Mouse (Mus musculus) 416B (cell line): Measurements from ENCODE around the gene Sesn3.
A peak's percentile ranks its signal among the peaks of the same experiment; 100 is the strongest.

Experiments
- DNase-seq: peaks from one replicate; pipeline ENCODE4 v3.0.0; 2011; ENCODE audit warnings: low read depth

Gene Sesn3

GRCm38 (mm10) chr9:14357033-14357432 is 82.2 kb downstream of the Sesn3 start:
- no peak for DNase-seq

DNA sequence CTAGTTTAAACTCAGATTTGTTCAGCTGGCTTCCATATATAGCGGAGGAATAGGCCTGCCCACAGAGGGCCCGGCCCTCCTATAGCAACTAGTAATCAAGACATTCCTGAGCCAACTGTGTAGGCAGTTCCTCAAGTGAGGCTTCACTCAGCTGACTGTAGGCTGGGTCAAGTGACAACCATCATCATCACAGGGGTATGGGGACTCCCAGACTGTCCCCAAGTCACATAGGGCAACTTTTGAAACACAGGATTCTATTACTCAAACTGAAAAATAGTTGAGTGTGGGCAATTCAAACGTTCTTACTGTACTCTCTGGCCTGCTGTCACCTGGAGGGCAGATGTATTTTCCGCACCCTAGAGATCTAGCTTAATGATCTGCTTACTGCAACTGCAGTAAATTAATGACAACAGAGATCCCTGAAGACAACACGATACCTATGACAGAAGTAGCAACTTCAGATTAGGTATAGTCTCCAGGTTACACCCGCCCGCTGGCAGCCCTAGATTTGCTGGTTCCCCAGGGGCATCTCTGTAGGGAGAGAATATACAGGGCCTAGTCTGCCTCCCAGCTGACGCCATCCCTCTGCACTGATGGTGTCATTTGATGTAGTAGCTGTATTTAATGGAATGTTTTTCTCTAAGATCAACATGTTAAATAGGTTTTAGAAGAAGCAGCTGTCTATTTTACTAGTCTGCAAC is 87.4 kb downstream of the Sesn3 start:
- DNase-seq, result no peak

GRCm38 (mm10) chr9:14363540-14363939 is 88.7 kb downstream of the Sesn3 start:
- peak; percentile 75 for DNase-seq

GRCm38 (mm10) chr9:14364719-14365118 is 89.9 kb downstream of the Sesn3 start:
- DNase-seq, result no peak

GRCm38 (mm10) chr9:14365481-14366125 is 90.7 kb downstream of the Sesn3 start:
- DNase-seq, result peak; percentile 94

DNA sequence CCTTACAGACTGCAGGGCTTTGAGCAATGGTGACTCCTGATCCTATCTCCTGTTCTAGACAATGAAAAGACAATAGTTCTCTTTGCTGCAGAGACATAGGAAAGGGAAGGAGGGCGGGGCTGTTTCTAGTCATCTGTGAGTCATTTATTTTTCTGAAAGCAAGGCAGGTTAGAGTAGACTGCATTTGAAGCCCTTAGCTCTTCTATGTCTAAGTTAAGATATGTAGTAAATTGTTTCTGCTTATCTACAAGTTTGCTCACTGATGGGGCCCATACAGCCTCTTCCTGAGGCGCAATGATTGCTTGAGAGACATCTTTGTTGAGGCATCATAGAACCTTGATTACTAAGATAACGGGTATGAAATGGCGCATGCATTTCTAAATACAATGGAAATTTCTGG is 93.0 kb downstream of the Sesn3 start:
- peak; percentile 74 for DNase-seq

- DNase-seq, result no peak
These were observed 94.4 kb downstream of the Sesn3 start for GRCm38 (mm10) chr9:14369271-14369670.

GRCm38 (mm10) chr9:14372440-14372839 is 97.6 kb downstream of the Sesn3 start:
- DNase-seq, result no peak

- DNase-seq, result no peak
These were observed 101.3 kb downstream of the Sesn3 start for GRCm38 (mm10) chr9:14376149-14376548.

GRCm38 (mm10) chr9:14378151-14378550 is 103.3 kb downstream of the Sesn3 start:
- DNase-seq, result no peak

DNA sequence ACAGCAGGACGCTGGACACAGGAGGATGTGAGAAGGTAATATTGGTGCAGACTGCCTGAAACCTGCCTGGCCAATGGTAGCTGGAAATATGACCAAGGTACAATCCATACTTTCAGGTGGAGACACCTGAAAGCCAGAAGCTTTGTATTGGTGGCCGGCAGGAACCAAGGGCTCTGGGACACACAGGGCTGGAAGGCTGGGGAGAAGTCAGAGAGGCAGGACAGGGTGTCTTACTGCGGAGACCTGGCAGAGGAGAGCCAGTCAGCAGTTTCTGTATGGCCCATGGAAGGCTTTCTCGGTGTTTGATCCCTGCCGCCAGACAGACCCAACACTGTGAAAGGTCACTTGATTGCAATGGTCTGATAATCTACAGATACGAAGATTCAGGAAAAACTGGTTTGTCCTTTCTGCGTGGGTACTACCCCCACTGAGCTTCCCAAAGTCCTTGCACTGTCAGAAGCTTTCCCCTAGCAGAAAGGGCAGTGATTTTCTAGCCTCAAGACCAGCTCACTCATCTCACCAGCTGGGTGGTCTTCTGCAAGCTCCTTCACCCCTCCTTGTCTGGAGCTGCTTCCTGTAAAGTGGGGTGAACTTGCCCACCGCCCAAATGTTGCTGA is 105.0 kb downstream of the Sesn3 start:
- no peak for DNase-seq

DNA sequence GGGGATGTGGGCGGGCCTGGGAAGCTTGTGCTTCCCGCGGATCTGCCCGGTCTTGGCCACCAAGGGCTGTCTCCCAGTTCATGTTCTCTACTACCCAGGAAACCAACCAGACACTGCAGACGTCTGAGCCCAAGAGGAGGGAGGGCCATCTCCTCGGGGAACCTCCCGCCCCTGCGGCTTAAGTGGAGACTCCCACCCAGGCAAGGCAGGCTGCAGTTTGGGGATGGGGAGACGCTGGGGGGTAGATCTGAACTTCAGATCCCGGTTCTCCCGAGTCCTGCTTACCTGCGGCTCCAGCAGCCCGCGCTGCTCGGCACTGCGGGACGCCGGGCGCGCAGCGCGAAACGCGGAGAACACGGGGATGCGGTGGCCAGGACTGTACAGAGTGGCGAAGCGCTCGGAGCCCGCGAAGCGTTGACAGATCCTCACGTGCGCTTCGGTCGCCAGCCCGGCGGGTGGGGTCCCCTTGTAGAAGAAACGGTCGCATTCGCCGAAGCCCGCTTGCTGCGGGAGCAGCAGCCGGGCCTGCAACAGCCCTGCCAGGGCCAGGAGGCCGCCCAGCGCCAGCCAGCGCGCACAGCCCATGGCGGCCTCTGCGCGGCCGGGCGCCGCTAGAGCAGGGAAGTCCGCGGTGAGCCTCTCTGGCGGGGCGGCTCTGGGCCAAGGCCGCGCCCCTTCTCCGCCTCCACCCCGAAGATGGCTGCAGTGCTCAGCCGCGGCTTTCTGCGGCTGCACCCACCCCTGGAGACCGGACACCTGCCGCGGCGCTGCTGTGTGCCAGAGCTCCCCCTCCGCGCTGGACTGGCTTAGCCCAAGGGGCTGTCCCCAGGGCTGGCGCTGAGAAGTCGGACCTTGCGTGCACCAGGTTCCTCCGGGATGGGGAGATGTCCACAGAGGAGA is 105.8 kb downstream of the Sesn3 start:
- peak; percentile 89 for DNase-seq

DNA sequence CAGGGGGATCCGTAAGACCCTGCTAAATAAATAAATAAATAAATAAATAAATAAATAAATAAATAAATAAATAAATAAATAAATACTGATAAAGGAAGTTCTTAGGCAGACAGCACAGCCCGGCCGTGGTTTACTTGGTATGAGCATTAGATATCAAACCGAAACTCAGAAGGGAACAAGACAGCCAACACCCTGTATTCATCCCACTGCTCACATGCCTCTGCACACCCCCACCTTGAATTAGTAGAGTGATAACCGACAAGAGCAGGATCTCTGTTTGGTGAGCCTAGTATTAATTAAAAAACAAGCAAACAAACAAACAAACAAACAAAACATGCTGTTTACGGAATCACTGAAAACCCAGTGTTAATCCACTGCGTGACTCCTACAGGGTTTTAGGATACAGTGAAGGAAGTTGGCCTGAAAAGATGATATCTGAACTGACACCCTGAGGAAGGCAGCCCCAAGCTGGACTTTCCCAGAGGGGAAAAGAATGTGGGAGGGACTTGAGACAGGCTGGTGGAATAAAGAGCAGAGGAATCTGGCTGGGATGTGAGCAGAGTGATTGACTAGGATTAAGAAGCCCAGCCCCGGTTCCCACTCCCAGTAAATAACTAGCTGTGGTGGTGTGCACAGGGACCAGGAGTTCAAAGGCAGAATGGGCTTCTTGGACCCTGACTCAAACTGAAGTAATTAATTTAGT is 106.6 kb downstream of the Sesn3 start, which contains the start of gene Endod1:
Gene Endod1, minus strand, starts transcription at position 155 of the 703 bp plus-strand sequence.
- no peak for DNase-seq

DNA sequence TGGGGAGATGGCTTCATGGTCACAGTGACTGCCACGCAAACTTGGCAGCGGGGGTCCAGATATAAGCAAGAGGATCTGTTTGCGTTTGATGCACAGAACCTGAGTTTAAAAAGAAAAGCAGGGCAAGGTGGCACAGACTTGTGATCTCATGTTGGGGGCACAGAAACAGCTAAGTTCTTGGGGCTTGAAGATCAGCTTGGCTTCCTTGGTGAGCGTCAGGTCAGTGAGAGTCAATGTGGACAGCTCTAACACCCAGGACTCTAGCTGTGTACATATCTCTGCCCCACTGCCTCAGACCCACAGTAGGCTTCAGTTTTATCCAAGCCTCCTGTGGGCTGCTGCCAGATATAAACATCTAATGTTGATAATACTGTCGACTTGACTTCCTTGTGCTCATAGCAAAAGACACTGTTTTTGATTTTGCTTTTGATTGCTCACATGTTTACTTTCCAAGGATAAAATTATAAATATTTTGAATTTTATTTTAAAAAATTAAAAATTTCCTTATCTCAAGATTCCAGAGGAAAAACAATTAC is 107.5 kb downstream of the Sesn3 start:
- DNase-seq, result no peak
